Mouse (Mus musculus) gastrocnemius, postnatal 36 days (tissue): ENCODE measurements around the gene Ube2q2. TPM values are rescaled to one million over a fixed set of nuclear protein-coding genes. Genes with fewer than 3 reads are reported as not detected.
"Not testable (repeated sequence)": the region's sequence is repeated elsewhere in the genome, so short reads cannot be mapped to it uniquely, and the experiment has no call there.

Experiments
- DNase-seq, 2 experiments: peaks; one replicate each; pipeline ENCODE4 v3.0.0; 2022
- intact Hi-C: fragments of 180-260 bp; cut with DNase I; formaldehyde crosslinking; loops from one replicate; pipeline ENCODE4 v1.15.1; 2025
- total RNA-seq, 2 experiments: library from RNA; stranded (reverse); gene quantifications; 2 replicates each; pipeline ENCODE4 v1.2.3; 2021

The Ube2q2 gene
- total RNA-seq, 2 experiments from 2014 or later = 30.2 to 33.4 TPM

DNA sequence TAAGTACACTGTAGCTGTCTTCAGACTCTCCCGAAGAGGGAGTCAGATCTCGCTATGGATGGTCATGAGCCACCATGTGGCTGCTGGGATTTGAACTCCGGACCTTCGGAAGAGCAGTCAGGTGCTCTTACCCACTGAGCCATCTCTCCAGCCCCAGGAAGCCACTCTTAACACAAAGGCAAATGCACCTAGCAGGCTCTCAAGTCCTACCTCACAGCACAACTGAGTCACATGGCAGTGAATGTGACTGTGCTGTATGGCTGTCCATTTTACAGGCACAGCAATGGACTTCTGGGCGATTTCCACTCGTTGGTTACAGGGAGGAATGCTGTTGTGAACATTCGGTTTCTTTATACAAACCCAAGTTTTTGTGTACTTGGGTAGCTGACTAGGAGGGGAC, 83.9 kb downstream of the Ube2q2 start:
- intact Hi-C loops = no loop called here
- DNase-seq = no peak

DNA sequence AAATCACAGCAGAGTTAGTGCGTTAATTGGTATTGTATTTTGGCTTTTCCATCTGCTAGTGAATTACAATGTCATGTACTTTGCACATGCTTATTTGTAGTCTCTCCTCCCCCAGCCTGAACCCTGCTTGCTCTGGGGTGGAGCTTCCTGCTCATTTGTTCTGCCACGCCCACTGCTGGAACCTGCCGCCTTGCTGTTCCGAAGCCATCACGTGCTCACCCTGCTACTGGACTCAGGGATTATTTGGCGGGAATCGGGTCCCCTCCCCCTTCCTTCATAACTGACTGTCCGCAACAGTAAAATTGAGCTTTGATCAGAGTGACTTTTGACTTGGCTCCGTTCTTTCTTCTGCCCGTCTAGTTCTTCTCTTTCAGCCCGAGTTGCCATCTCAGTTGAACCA, 84.4 kb downstream of the Ube2q2 start:
- intact Hi-C loops = not testable (repeated sequence)

DNA sequence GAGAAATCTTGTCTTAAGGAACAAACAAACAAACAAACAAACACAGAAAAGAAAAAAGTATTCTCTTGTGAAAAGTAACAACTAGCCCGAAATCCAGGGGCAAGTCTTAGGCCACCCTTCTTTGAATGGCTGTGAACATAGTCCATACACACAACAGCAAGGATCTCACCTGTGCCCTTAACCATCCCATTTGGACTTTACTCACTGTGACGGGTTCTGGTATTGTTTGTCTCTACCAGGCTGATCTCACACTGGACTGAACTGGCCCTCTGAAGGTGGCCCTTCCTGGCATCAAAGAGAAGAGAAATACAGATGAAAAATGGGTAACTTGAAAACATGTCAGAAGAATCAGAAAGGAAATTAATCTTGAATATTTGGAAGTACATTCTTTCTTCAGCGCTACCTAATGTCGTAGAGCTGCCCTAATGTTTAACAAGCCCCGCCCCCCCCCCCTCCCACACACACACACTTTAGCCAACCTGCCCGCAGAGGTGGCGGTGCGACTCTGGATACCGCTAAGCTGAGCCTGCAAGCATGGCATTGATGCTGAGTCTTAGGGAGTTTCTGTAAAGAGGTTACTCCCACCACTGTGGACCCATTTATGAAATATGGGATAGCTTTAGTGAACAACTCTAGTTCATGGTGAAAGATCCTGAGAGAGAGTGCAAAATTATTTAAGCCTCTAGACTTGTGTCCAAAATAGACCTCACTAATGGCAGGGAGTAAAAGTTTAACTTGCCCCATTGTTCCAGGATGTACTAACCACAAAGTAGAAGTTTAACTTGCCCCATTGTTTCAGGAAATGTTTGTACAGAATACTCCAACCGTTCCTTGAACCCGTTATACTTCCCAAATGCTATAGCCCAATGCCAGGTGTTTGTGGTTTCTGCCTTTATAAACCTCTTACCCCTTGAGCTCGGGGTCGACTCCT, 87.8 kb downstream of the Ube2q2 start:
- no peak for DNase-seq
- intact Hi-C loops = no loop called here

More for the DNA sequence above, 84.4 kb downstream of the Ube2q2 start:
- not testable (repeated sequence) for DNase-seq

DNA sequence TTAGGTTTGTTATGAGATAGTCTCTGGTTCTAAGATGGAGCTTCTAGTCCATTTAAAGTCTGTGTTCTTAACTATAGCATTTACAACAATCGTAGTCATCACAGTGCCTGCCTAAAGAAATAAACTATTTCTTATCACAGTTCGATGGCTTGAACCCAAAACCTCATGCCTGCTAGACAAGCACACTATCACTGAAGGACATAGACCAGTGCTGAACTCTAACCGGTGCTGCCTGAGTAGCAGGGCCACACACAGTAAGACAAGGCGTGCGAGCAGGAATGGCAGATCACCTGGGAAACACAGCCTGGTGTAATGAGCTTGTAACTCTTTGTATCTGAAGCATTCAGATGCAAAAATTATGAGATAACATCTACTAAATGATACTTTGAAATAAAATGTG, 92.2 kb downstream of the Ube2q2 start:
- DNase-seq = no peak
- intact Hi-C loops = no loop called here

DNA sequence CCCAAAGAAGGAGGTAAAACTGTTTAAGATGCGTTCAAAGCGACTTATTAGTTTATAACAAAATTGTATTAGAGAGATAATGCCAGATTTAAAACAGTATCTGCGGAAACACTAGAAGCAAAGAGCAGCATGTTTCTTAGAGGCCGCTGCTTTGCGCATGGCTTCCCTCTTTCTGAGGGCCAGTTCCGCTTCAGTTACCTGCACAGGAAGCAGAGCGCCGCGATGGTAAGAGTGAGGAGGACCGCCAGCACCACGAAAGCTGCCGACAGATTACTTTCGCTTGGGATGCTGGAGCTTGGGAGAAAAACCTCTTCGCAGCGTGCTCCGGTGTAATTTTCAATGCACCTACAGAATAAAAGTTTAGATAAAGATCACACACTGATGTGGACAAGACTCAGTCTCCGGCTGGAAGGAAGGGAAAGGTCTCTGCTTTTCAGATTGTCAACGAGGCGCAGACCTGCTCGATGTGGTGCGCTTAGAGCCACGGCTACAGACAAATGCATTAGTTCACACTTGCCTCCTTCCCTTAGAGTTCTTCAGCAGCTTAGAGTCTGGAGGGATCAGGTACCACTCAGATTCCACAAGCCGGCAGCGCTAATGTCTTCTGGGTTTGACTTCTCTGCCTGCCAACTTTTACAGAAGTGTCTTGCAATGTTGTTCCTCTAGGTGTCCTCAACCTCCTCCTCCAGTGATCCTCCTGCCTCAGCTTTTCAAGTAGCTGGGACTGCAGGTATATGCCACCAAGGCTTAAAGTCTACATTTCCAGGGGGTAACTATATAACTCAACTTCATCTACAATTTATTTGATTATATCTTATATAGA, 93.4 kb downstream of the Ube2q2 start:
- no peak for DNase-seq
- intact Hi-C loops = no loop called here

DNA sequence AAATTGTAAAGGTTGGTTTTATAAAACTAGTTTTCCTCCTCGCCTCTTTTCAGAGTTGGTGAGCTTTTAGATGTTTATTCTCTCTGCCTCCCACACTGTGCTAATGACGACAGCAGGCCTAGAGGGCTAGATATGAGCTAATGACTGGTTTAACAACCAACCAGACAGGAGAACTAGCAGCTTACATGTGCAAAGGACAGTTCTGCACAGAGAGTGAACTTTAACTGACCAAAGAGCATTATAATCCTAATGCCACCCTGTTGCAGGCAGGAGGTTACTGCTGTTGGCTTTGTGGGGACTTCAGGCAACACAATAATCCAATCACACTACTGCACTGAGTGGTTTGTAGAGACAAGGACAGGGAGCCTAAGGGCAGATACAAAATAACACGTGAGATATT, 94.6 kb downstream of the Ube2q2 start:
- intact Hi-C loops = no loop called here
- DNase-seq = no peak

DNA sequence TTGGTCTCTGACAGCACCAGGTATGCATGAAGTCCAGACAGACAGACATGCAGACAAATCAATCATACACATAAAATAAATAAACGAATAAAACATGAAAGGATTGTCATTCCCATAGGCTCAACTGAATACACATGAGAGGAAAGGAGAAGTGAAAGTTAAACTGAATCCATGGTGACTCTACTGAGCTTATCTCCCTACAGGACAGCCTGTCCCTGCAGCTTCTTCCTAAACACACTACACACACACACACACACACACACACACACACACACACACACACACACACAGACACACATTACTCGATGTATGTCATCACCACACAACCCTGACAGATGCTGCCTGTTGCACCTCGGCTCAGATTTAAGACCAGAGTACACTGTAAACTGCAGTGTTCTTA, 95.4 kb downstream of the Ube2q2 start:
- DNase-seq = no peak
- intact Hi-C loops = no loop called here

DNA sequence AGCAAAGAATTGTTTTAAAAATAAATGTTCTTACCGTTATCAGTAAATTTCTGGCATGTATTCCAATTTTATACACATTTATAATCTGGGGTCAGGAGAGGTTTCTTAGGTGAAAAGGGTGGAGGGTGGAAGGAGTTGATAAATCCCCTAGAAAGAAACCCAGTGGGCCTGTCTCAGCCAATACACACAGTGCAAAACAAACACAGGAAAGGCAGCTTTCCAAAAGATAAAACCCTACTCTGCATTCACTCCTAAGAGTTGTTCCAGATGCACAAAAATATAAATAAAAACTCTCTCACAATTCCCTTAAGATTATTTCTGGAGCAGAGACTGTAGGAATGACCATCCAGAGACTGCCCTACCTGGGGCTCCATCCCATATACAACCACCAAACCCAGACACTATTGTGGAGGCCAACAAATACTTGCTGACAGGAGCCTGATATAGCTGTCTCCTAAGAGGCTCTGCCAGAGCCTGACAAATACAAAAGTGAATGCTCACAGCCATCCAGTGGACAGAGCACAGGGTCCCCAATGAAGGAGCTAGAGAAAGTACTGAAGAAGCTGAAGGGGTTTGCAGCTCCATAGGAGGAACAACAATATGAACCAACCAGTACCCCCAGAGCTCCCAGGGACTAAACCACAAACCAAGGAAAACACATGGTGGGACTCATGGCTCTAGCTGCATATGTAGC, 96.5 kb downstream of the Ube2q2 start:
- DNase-seq, intact Hi-C loops: not testable (repeated sequence)

DNA sequence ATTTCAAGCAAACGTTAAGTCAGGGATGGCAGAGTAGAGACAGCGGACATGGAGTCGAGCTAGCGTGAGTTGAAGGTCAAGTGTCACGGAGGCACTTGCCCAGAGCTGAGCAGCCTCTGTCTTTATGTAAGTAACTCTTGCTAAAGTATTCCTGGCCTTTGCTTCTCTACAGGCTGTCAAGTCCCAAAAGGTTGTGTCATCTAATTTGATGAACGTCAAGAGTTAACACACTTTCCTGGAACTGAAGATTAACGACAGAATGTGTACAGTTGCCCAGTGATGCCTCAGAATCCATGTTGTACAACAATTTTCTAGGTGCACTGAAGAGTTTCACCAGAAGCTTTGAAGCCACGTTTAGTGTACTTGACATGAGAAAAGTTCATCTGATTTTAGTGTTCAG, 97.8 kb downstream of the Ube2q2 start:
- DNase-seq = no peak
- intact Hi-C loops = no loop called here

DNA sequence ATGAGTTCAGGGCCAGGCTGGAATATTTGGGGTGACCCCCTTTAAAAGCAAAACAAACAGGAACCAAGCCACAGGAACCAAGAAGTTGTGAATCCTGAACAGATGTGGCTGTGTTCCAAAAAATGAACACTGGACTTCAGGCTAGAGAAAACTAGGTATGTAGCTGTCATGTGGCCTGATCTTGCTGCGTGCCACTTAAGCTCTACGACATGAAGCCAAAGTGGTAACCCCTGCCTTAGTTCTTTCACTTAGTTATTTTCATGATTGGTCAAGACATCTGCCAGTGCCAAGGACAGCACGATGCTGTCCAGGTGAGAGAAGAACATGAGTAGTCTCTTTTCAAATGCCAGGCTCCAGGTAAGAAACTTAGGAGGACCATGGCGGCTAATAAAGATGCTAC, 98.3 kb downstream of the Ube2q2 start:
- intact Hi-C loops = no loop called here
- DNase-seq = no peak

DNA sequence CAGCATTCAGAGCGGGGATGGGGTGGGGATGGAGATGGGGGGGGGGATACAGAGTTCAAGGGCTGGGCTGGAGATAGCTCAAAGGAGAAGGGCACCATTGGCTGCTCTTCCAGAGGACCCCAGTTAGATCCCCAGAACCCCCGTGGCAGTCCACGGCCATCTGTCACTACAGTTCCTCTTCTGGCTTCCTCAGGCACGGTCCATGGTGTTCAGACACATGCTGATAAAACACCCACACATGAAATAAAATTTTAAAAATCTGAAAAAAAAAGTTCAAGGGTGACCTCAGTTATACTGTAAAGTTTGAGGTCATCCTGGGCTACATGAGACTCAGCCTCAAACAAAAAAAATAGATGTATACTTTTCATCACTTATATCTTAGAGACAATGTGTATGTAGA, 99.8 kb downstream of the Ube2q2 start:
- intact Hi-C loops = no loop called here
- DNase-seq = no peak

DNA sequence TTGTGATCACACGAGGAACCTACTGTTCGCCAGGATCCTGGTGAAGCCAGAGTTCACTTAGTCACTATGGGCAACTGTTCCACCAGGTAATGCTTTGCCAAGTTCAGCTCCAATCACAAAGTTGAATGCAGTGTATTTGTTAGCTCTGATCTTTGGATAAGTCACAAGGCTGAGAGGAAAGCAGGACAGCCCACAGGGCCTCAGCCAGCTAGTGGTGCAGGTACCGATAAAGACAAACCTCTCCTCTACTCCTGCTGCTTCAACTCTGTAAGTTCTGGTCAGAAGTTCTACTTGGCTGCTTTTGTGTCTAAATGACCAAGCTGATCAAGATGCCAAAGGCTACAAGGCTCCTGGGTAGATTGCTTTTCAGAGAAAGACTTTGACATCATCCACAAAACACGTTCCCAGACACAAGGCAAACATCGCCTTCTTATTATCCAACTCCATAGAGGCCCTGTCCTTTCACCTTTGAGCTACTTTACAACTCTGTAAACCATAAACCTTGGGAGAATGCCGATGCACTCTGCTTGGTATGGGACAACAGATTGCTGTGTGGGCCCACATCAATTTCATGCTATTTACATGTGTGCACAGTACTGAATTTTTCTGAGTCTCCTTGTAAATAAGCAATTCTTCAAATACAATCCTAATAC, 102.1 kb downstream of the Ube2q2 start:
- intact Hi-C loops = no loop called here
- DNase-seq = no peak

DNA sequence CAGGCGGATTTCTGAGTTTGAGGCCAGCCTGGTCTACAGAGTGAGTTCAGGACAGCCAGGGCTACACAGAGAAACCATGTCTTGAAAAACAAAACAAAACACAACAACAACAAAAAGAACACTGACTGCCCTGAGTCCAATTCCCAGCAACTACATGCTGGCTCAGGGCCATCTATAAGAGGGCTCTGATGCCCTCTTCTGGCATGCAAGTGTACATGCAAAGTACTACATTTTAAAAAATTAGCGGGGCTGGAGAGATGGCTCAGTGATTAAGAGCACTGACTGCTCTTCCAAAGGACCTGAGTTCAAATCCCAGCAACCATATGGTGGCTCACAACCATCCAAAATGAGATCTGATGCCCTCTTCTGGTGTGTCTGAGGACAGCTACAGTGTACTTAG, 103.4 kb downstream of the Ube2q2 start:
- DNase-seq, intact Hi-C loops: not testable (repeated sequence)

DNA sequence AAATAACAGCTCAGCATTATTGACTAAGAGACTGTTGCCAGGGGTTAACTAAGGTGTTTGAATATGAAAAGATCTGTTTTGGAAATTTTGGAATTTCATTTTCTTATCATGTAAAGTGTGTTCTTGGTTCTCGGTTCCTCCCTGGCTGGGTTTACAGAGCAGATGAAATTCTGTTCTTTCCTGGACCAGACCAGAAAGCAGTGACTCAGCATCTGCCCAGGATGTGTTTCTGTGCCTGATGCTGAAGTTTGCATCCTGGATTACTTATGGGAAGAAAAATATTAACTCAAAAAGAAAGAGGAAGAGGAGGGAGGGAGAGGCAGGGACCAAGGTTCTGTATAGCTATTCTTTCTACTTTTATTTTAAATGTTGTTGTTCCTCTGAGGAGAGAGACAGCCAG, 105.2 kb downstream of the Ube2q2 start:
- DNase-seq = no peak
- intact Hi-C loops = no loop called here

DNA sequence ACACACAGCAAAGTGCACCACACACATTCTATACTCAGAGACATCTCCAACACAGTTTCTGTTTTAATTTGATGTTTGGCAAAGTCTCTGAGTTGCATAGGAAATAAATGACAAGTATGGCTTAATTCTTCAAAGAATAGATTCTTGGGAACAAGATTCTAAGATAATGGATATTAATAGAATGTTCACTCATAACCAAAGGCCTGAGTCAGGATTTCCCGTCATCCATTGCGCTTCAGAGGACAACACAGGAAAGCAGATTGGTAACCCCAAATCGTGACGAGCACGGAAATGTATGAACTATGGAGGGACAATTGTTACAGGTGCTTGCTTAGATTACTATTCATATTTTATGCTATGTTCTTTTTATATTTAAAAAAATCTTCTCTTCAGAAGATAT, 106.4 kb downstream of the Ube2q2 start:
- DNase-seq = no peak
- intact Hi-C loops = no loop called here

DNA sequence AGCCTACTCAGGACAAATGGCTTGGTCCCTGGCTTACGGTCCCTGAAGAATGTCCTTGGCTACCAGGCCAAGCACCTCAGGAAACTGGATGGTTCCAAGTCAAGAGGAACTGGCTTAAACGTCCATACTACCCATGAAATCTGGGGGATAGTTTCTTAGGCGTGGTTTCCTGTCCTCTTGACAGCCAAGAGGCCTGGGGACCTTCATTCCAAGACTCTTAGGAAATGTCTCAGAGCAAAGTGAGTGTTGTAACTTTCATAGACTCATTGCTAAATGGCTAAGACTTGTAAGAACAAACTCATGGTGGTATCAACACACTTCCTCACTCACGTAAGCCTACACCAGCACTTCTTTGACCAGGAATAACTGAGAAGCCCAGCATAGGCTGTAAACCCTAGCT, 107.0 kb downstream of the Ube2q2 start:
- no peak for DNase-seq
- intact Hi-C loops = no loop called here

DNA sequence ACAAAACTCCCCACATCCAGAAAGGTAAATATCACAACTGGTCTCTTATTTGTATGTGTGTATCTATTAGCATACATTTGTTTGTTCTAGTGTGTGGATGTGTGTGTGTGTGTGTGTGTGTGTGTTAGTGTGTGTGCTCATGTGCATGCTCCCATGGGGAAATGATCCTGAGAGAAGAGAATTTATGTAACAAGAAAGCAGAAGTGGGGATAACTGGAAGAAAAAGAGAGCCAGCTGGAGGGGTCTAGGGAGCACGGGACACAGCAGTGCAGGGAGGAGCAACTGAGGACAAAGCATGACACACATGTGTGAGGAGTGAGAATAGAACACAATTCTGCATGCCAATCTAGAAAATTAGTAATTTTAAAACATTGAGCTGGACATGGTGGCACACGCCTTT, 108.5 kb downstream of the Ube2q2 start:
- no peak for DNase-seq
- intact Hi-C loops = no loop called here
